Mouse (Mus musculus) bone marrow macrophage, adult 2 months (primary cell): ENCODE data around the gene Cyb561d2. TPM values are rescaled to one million over a fixed set of nuclear protein-coding genes. Genes with fewer than 3 reads are reported as not detected.

Experiments
- H3K27ac ChIP-seq: 2 replicates; pipeline ENCODE4 v1.5.1; 2012; ENCODE audit warnings: low read depth, low read length; ENCODE audit not compliant: insufficient read depth
- H3K4me1 ChIP-seq: 2 replicates; pipeline ENCODE4 v1.6.1; 2012; ENCODE audit warnings: low read length; ENCODE audit not compliant: control insufficient read depth, insufficient read depth
- H3K4me3 ChIP-seq: 2 replicates; pipeline ENCODE4 v1.5.1; 2012; ENCODE audit warnings: mild to moderate bottlenecking, low read length, moderate library complexity; ENCODE audit not compliant: insufficient read depth
- CTCF ChIP-seq: IDR thresholded peaks from 2 replicates; pipeline ENCODE4 v1.5.1; 2012; ENCODE audit warnings: low read depth, mild to moderate bottlenecking, low read length, moderate library complexity
- POLR2A ChIP-seq: IDR thresholded peaks from 2 replicates; pipeline ENCODE4 v1.6.1; 2012; ENCODE audit warnings: mild to moderate bottlenecking, low read depth, low read length, borderline replicate concordance
- polyA plus RNA-seq: library from polyadenylated mRNA; stranded (reverse); fragments of >200 nt; gene quantifications from 2 replicates; pipeline ENCODE4 v1.2.4, GENCODE M21; 2012; ENCODE audit not compliant: missing spikeins, insufficient read depth, insufficient read length

Gene Cyb561d2
- polyA plus RNA-seq, 1 experiment: 18.9 TPM

DNA sequence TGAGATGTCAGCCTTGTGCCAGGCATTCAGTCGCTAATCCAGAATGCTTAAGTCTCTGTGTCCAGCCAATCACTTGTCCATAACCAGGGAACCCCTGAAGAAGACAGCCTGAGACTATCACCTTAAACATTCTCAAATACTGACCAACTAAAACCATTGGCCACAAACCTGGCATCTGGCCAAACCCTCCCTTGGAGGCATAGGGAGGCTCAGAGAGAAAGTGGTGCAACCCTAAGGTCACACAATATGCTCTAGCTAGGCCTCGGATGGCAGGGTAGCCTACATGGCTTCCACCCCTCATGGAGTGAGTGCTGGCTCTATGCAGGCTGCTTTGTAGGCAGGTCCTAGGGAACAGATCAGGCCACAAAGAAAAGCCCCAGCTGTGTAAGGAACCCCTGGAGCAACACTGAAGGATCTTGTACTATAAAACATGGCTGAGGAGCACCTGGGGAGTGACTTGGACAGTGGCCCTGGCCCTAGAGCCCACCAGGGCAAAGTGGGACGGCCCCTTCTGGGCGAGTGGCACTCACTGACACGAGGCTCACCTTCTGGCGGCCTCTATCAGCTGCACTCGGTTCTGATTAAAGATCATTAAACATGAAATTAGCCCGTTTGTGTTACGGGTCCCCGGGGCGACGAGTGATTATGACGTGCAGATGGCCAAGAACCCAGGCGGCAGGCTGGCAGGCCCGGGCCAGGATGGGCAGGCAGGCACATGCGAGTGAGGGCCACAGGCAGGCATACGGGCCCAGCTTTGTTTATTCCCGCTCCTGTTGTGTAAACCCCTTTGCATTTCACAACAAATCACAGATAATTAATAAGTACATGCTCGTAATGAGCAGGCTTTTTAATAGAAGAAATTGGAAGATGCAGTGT, 37.1 kb downstream of the Cyb561d2 start:
- Histone ChIP-seq H3K27ac (no peak overlapping the region), H3K4me3 (no peak overlapping the region), H3K4me1 (no peaks in the 10 kb centered on the region)
- TF ChIP-seq POLR2A: no peak
- no peak for TF ChIP-seq CTCF

GRCm38 (mm10) chr9:107502131-107502846, 39.7 kb downstream of the Cyb561d2 start:
- TF ChIP-seq POLR2A: no peak
- no peak for TF ChIP-seq CTCF
- H3K4me1 ChIP-seq: no peaks in the 10 kb centered on the region
- no peak overlapping the region for H3K4me3 ChIP-seq
- no peak overlapping the region for H3K27ac ChIP-seq

GRCm38 (mm10) chr9:107500708-107501286, 41.2 kb downstream of the Cyb561d2 start:
- TF ChIP-seq POLR2A (no peak), CTCF (no peak)
- Histone ChIP-seq H3K4me3 (no peak overlapping the region), H3K4me1 (no peaks in the 10 kb centered on the region), H3K27ac (no peak overlapping the region)

GRCm38 (mm10) chr9:107496359-107496758, 45.6 kb downstream of the Cyb561d2 start:
- H3K27ac ChIP-seq: no peak overlapping the region
- no peak overlapping the region for H3K4me3 ChIP-seq
- no peak for TF ChIP-seq POLR2A
- TF ChIP-seq CTCF: no peak
- no peaks in the 10 kb centered on the region for H3K4me1 ChIP-seq

DNA sequence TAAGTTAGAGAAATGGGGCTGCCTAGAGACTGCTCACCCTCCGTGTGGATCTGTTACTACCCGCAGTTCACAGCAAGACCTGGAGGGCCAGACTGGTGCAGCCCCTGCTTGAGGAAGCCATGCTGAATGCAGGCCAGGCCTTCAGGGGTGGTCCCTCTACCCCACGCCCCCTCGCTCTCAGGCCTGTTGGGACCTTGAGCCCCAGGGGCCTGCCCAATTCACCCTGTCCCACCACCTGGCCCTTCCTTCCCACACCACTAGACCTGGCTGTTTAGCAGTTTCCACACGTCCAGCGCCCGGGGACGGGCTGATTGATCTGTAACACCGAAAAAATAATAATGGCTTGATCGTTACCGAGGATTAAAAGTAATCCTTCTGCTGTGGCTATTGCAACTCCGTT, 47.8 kb downstream of the Cyb561d2 start:
- no peaks in the 10 kb centered on the region for H3K4me1 ChIP-seq
- no peak overlapping the region for H3K27ac ChIP-seq
- no peak for TF ChIP-seq CTCF
- TF ChIP-seq POLR2A: no peak
- H3K4me3 ChIP-seq: no peak overlapping the region

- H3K4me1 ChIP-seq: no peaks in the 10 kb centered on the region
- no peak overlapping the region for H3K27ac ChIP-seq
- no peak overlapping the region for H3K4me3 ChIP-seq
- TF ChIP-seq CTCF: no peak
- TF ChIP-seq POLR2A: no peak
Observed at GRCm38 (mm10) chr9:107493511-107493910, 48.5 kb downstream of the Cyb561d2 start.

DNA sequence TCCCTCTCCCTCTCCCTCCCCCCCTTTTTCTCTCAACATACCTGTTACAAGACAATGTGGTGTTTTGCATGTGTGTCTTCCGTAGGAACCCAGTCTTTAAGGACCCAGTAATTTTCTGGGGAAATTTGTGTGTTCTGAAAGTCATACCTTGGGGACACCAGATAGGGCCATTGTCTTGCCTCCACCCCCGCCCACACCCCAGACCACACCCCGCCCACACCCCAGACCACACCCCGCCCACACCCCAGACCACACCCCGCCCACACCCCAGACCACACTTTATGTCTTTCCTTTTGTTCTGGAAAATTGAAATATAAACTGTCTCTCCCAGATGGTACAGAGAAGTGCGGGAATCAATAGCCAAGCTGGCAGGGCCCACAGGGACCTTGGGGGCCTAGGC, 51.4 kb downstream of the Cyb561d2 start:
- TF ChIP-seq POLR2A (no peak), CTCF (no peak)
- no peaks in the 10 kb centered on the region for H3K4me1 ChIP-seq
- no peak overlapping the region for H3K27ac ChIP-seq
- H3K4me3 ChIP-seq: no peak overlapping the region

DNA sequence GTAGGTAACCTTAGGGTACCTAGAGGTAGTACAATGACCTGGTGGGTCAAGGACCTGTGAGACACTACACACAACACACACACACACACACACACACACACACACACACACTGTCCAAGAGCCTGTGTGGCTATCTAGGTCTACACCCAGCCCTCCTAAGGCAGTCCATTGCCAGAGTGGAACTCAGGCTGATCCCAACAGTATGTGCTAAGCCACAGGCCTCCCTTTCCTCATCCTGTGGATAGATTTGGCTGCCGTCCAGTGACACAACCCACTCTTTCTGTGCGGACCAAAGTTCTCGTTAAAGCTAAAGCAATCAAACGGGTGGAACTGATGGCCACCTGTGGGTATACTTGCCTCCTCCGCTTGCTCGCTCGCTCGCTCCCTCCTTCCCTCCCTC, 51.8 kb downstream of the Cyb561d2 start:
- Histone ChIP-seq H3K27ac (no peak overlapping the region), H3K4me1 (no peaks in the 10 kb centered on the region), H3K4me3 (no peak overlapping the region)
- no peak for TF ChIP-seq POLR2A
- no peak for TF ChIP-seq CTCF

Other genes with a start within 250 kb of the Cyb561d2 start
- gene Cish, start 246.2 kb downstream of the Cyb561d2 start, polyA plus RNA-seq: 0.80 and 0.83 TPM in 2 replicates
- 14.1 and 15.3 TPM in 2 replicates for gene Hemk1, start 203.8 kb downstream of the Cyb561d2 start, polyA plus RNA-seq
- not detected in 2 replicates for gene 6430571L13Rik, start 201.6 kb downstream of the Cyb561d2 start, polyA plus RNA-seq
- gene Cacna2d2, start 142.6 kb downstream of the Cyb561d2 start, polyA plus RNA-seq: not detected in 2 replicates
- 19.0 and 20.9 TPM in 2 replicates for gene Tmem115, start 8.2 kb downstream of the Cyb561d2 start, polyA plus RNA-seq
- 19.9 and 22.5 TPM in 2 replicates for gene Nprl2, start within 50 bp of the Cyb561d2 start, polyA plus RNA-seq
- gene Zmynd10, start 5.1 kb upstream of the Cyb561d2 start, polyA plus RNA-seq: 0.66 TPM in 1 of 2 replicates, not detected in the other
- gene Rassf1, start 9.4 kb upstream of the Cyb561d2 start, polyA plus RNA-seq: 45.1 and 46.2 TPM in 2 replicates
- 23.0 and 23.6 TPM in 2 replicates for gene Tusc2, start 21.1 kb upstream of the Cyb561d2 start, polyA plus RNA-seq
- gene Hyal2, start 25.8 kb upstream of the Cyb561d2 start, polyA plus RNA-seq: 8.8 and 10.3 TPM in 2 replicates
- gene Hyal1, start 34.7 kb upstream of the Cyb561d2 start, polyA plus RNA-seq: 2.3 and 4.7 TPM in 2 replicates
- 16.9 and 21.1 TPM in 2 replicates for gene Naa80, start 36.7 kb upstream of the Cyb561d2 start, polyA plus RNA-seq
- 0.29 and 0.59 TPM in 2 replicates for gene Hyal3, start 38.6 kb upstream of the Cyb561d2 start, polyA plus RNA-seq
- 8.2 and 8.6 TPM in 2 replicates for gene Ifrd2, start 45.4 kb upstream of the Cyb561d2 start, polyA plus RNA-seq
- gene Sema3b, start 67.0 kb upstream of the Cyb561d2 start, polyA plus RNA-seq: not detected in 2 replicates
- gene Gnai2, start 93.2 kb upstream of the Cyb561d2 start, polyA plus RNA-seq: 994 and 1,017 TPM in 2 replicates
- gene Slc38a3, start 127.3 kb upstream of the Cyb561d2 start, polyA plus RNA-seq: not detected in 2 replicates
- gene Gnat1, start 137.5 kb upstream of the Cyb561d2 start, polyA plus RNA-seq: not detected in 2 replicates
- gene Sema3f, start 168.3 kb upstream of the Cyb561d2 start, polyA plus RNA-seq: not detected in 2 replicates
- gene Rbm5, start 228.8 kb upstream of the Cyb561d2 start, polyA plus RNA-seq: 177 and 178 TPM in 2 replicates